Mouse (Mus musculus) T-helper 1 cell (primary cell): Measurements from ENCODE around the gene Tmem181a.
"Not testable (repeated sequence)": the region's sequence is repeated elsewhere in the genome, so short reads cannot be mapped to it uniquely, and the experiment has no call there.

Experiments
- in situ Hi-C: fragments of 300-600 bp; cut with MboI, MseI; formaldehyde crosslinking; loops from one replicate; pipeline ENCODE4 v1.15.1; 2025; ENCODE audit warnings: high pct_unique_total_duplicates

Tmem181a gene

DNA sequence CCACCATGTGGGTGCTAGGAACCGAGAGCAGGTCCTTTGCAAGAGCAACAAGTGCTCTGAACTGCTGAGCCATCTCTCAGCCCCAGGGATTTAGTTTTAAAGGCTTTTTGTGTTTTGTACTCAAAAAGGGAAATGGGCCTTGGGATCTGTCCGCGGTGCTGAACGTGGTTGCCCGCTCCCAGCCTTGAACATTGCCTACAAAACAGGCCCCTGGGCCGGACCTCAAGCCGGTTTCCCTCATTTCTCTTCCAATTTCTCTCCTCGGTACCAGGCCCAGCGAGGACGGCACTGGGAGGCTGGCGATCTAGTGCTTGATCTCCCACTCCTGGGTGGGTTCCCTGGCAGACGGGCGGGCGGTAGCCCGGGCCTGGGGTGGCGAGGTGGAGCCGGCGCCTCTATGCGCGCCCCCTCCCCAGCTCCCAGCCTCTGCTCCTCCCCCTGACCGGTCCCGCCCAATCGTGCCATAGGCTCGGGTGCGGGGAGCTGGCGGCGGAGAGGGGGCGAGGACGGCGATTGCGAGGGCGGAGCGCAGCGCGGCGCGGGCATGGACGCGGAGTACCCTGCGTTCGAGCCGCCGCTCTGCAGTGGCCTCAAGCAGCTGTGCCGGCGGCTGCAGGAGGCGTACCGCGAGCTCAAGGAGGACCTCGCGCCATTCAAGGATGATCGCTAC, at the start of gene Tmem181a:
Gene Tmem181a (plus strand): TSS at position 461 of the 670 bp plus-strand sequence.
- in situ Hi-C loops: loop anchor here (5.0 kb wide), 1 partner anchor 236 kb away; no protein-coding TSS in a partner anchor

DNA sequence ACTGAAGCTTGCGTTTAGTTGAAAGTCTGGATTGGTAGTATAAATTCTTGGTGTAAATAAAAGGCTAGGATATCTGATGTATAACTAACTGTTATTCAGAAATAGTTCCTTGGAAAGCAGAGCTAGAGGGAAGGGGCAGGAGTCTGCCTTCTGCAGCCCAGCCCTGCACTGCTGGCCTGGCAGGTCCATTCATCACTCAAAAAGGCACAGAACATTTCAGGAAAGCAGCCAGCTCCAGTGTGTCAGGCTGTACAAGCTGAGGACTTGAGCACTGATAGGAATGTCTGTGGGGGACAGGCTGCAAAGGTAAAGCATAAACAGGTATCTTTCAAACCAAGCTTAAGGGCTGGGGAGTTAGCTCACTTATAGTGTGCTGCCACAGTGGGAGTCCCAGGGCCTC, 44.9 kb upstream of the Tmem181a start:
- in situ Hi-C loops: loop anchor here (10.0 kb wide), 3 partner anchors 153 to 1893 kb away; no protein-coding TSS in a partner anchor

DNA sequence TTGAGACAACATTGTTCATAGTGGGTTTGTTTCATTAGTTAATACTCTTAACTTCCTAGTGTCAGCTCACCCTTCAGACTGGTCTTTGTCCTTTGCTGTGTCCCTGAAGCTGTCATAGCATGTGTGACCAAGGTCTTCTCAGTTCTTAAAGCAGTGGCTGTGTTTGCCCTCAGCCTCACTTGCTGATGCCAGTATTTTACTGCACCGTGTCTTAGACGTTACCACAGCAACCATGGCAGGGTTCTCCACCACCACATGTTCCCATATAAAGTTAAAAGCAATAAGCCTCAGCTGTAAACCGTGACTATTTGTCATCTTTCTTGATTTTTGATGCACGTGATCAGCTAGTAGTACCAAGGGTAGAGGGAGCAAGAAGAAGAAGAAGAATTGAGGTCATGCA, 41.0 kb upstream of the Tmem181a start:
- in situ Hi-C loops: loop anchor here (10.0 kb wide), 3 partner anchors 149 to 1889 kb away; no protein-coding TSS in a partner anchor

DNA sequence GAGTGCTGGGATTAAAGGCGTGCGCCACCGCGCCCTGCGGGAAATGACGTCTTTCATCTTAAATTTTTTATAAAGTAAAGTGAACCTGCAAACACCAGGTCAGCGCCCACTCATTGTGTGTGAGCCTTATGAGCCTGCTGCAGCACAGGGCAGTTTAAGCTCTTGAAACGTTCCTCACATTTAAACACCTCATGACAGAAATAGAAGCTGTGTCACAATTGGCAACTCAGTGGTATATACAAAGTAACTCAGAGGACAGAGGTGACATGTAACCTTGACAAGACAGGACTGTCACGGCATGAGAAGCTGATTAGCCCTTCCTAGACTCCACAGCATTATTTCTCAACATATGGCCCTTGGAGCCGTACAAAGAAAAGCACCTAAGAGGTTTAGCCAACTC, 40.1 kb upstream of the Tmem181a start:
- in situ Hi-C loops: loop anchor here (10.0 kb wide), 3 partner anchors 148 to 1888 kb away; no protein-coding TSS in a partner anchor

DNA sequence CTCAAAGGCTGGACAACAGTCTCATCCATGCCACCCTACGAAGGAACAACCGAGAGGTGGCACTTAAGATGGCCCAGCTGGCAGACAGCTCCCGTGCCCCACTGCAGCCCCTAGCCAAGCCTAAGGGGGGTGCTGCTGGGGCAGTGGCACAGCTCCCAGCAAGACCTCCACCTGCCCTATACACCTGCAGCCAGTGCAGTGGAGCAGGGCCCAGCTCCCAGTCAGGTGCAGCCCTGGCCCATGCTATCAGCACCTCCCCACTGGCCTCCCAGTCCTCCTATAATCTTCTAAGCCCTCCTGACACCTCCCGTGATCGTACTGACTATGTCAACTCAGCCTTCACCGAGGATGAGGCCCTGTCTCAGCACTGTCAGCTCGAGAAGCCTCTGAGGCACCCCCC, 24.0 kb upstream of the Tmem181a start:
- in situ Hi-C loops: not testable (repeated sequence)

DNA sequence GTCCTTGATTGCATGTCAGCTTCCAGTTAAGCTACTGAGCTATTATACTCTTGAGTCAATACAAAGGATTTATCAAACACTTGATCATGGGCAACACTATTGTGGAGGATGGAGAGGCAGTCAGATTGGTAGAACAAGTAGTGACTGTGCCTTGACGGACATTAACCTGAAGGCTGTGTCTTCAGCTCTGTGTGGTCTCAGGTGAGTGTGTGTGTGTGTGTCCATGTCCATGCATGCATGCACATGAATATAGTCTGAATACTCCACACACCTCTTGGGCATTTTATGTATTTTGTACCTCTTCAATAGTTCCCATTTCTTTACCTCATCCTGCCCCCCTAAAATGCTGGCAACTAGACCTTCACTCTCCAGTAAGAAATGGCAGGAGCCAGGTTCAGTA, 5.4 kb upstream of the Tmem181a start:
- in situ Hi-C loops: loop anchor here (5.0 kb wide), 1 partner anchor 71 kb away; no protein-coding TSS in a partner anchor

DNA sequence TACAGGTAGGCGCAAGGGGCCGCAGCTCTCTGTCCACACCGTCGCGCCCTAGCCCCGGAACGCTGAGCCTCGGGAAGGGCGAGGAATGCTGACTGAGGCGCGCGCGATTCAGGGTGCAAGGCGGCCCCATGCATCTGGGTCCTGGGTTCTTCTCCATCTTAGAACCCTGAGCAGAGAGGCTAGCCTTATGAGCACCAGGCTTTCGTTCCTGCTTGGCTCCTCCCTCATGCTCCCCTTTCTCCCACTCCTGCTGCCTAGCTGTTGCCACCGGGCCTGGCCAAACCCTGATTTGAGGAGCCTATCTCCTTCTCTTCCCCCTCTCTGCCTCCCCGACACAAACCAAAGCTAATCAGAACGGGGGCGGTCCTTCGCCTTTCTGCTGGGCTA, 403 bp downstream of the Tmem181a start:
- in situ Hi-C loops: loop anchor here (5.0 kb wide), 1 partner anchor 235 kb away; no protein-coding TSS in a partner anchor

DNA sequence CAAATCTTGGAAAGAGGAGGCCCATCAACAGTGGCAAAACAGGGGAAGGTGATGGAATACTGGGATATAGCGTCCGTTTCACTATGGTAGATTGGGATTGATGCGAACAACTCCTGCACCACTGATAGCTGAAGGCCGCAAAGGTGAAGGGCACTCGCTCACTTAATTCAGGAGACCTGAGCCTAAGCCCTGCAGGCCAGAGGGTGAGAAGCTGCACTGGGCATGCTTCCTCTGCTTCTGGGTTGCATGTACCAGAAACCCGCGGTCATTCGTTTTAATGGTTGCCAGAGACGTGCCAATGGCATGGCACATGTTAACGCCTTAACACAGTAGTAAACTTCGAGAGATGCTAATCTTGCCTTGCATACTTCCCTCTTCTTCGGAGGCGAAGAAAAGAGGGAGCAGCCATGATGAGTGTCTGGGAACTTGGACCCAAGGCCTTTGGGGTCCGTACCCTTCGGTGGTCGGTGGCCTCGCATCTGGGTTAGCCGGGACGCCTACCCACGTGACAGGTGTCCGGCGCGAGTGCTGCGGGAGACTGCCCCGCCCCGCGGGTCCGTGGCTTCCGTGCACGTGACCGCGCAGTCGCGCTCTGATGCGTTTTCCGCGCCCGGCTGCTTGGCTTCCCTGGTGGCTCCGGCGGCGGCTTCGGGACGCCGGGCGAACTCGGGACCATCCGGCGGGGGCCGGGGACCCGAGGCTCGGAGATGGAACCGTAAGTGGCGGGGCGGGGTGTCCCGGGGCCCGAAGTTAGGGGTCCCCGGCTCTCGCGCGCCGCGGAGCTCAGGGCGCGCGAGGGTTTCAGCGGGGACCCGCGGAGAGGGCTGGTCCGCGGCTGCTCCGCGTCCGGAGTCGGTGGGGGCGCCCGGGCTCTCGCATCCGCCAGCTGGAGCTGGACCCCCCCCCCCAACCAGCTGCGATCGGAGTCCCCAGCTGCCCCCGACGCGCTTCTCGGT, 13.5 kb downstream of the Tmem181a start:
- in situ Hi-C loops: loop anchor here (5.0 kb wide), 1 partner anchor 207 kb away; no protein-coding TSS in a partner anchor

DNA sequence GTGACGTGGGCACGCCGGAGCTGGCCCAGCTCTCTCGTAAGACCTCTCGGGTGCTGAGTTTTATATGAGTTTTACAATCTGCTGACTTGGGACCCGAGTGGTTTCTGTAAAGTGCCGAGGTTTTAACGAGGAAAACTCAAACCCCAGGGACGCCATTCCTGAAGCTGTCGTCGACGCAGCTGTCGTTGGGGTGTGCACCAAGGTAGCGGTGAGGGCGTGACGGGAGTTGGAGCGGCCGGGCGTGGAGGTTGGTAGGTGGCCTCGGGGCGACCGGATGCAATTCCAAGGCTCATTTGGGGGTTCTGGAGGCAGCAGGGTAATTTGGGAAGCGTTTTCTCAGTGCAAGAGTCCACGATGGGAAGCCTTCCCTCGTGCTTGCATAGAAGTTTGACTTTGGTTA, 14.2 kb downstream of the Tmem181a start:
- in situ Hi-C loops: loop anchor here (5.0 kb wide), 1 partner anchor 206 kb away; no protein-coding TSS in a partner anchor

DNA sequence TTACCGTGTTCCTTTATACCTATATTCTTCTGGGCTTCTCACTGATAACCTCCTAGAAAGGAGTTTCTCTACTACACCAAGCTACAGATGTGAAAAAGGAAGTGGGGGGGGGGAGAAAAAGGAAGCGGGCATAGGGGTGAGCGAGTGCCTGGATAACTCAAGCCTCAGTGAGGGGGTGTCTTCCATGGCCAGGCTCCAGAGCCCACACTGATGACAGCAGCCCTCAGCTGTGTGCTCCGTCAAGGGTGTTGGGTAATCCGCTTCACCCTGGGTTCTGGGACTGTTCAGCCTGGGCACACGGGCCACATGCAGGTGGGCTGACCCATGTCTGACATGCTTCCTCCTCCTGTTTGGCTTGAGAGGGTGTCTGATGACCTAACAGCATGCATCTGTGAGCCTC, 15.3 kb downstream of the Tmem181a start:
- in situ Hi-C loops: loop anchor here (5.0 kb wide), 1 partner anchor 205 kb away; no protein-coding TSS in a partner anchor

DNA sequence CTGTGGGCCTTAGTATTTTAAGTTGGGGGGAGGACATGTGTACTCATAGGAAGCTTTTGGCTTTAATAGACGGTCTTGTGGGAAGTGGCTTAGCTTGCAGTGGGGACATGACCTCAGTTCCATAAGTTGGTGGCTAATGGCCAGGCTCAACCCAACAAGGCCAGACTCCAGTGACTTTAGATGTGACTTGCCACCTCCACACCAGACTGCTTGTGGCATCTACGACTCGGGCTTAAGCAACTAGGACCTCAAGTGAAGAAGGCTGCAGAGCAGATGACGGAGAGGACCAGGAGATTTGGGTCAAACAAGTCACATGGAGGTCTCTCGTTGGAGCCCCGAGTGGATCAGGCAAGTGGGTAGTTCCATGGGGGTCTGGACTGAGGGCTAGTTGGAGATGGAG, 18.0 kb downstream of the Tmem181a start:
- in situ Hi-C loops: loop anchor here (5.0 kb wide), 1 partner anchor 203 kb away; no protein-coding TSS in a partner anchor

DNA sequence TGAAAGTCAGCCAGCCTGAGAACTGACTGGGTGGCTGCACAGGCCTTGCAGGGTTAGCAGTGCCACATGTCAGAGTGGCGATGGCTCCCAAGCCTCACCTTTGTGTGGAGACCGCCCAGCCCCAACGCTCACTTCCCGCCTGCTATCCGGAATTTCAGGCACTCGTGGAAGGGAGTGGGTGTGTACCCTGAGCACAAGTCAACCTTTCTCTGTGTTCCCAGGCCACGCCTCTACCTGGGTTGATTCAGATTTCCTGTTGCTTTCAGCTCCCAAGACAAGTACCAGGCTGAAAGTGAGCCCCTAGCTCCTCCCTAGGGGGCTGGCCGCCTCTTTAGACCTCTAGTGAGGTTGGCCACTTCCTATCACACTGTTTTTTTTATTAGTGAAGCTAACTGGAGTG, 22.5 kb downstream of the Tmem181a start:
- in situ Hi-C loops: not testable (repeated sequence)

DNA sequence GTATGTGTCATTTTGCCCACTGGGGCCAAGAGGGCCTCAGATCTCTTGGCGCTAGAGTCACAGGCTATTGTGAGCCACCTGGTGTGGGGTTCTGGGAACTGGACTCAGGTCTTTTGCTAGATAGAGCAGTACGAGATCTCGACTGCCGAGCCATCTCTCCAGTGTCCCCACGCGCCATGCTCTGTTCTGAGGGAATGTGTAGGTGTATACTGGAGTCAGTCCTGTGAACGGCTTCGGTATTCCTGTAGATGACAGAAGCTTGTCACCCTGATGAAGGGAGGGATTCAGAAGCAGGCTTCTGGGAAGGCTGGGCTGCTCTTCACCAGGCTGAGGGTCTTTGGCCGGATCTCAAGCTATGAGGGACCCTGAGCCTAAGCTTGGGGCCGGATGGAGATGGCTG, 23.1 kb downstream of the Tmem181a start:
- in situ Hi-C loops: not testable (repeated sequence)

DNA sequence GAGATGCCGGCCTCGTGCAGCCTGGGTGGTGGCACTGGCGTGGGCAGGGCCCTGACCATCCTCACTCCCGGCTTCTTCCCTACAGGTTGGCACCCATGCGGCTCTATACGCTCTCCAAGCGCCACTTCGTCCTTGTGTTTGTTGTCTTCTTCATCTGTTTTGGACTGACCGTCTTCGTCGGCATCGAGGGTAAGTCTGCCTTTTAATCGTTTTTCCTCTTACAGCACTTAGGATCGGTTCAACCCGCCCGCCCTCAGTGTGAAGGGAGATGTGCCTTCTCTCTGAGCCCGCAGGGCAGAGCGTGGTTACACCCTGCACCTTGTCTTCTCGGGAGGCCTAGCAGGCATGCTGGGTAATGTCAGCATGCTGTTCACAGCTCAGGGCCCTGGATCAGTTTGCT, 23.9 kb downstream of the Tmem181a start:
- in situ Hi-C loops: not testable (repeated sequence)

DNA sequence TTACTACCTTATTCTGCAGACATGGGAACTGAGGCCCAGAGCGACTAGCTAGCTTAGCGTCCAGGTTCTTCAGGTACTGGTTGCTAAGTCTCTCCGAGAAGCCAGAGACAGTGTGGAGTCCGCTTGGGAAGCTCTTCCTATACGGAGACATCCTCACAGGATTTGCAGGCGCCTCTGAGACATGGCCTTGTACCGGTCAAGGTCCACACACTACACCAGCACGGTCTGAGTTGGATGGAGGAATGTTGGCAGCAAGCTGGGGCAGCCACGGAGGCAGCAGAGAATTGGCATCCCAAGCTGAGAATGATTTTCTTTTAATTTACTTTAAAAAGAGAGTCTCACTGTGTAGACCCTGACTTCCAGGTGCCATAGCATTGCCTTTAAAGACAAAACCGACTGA, 26.5 kb downstream of the Tmem181a start:
- in situ Hi-C loops: not testable (repeated sequence)

DNA sequence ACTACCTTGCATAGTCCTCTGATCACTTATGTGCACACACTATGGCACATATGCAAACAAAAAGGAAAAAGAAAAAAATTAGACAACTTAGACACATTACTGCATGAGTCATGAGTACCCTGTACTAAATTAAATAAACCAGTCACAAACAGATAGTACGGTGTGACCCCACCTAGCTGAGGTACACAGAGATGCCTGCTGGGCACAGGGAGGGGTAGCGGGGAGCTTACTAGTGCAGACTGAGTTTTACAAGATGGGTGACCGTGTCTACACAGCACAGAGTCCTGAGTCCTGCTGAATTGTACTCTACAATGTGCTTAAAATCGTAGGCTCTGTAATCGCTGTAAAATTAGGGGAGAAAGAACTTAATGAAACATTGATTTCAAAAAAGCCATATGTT, 29.5 kb downstream of the Tmem181a start:
- in situ Hi-C loops: not testable (repeated sequence)

DNA sequence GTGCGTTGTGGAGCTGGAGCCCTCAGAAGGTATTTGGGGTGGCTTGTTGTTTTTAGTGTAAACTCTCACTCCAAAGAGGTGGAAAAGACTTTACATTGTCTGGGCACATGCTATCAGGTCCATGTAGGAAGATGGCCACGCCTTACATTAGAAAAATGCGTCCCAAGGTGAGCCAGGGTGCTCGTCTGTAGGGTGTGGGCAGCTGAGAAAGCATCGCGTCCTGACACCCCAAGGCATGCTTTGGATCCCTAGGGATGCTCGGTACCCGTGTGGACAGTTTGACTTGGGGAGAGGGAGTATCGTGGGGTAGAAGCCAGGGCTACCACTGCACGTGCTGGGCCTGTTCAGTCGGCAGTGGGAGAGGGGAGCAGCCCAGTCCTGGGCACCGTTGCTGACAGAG, 32.4 kb downstream of the Tmem181a start:
- in situ Hi-C loops: not testable (repeated sequence)

DNA sequence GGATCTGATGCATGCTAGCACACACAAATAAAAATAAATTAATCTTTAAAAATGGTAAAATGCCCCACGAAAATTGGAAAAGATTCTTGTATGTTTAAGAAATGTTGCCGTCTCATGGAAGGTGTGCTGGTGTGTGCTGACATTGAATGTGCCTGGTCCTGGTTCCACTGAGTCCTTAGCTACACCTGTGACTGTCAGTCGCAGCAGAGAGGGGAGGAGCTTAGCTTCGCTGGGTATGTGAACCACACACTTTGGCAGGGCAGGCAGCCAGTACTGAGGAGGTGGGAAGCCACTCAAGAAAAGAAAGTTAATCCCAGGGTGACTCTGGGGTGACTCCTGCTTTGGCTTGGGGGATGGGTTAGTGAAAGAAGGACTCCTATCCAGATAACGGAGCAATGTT, 37.2 kb downstream of the Tmem181a start:
- in situ Hi-C loops: loop anchor here (5.0 kb wide), 1 partner anchor 163 kb away; no protein-coding TSS in a partner anchor

DNA sequence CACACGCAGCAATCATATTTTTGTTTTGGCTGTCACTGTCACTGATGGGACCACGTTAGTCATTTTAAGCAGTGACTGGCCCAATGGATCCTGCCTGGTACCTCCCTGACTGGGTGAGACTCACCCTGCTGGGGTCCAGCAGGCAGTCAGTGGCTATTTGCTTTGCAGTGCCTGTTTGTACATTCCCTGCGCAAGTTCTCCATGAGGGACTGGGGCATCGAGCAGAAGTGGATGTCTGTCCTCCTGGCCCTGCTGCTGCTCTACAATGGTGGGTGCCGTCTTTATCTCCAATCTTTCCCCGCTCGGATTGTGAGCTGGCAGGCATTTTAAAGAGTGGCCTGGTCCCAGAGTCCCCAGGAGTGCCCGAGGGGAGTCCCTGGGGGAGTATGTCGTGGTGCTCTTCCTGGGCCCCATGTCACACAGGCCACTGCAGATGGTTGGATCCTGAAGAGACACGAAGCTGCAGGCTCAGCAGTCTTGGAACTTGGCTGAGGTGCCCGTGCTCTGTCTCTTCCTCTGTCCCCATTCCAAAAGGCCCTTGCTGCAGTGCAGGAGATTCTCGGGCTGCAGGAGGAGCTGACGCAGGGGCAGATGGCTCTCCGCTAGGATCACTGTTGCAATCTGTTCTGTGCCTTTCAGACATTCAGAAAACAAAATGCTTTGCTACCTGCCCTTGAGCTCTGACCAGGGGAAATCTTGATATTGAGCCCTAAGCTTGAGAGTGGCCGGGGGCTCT, 40.6 kb downstream of the Tmem181a start:
- in situ Hi-C loops: not testable (repeated sequence)

DNA sequence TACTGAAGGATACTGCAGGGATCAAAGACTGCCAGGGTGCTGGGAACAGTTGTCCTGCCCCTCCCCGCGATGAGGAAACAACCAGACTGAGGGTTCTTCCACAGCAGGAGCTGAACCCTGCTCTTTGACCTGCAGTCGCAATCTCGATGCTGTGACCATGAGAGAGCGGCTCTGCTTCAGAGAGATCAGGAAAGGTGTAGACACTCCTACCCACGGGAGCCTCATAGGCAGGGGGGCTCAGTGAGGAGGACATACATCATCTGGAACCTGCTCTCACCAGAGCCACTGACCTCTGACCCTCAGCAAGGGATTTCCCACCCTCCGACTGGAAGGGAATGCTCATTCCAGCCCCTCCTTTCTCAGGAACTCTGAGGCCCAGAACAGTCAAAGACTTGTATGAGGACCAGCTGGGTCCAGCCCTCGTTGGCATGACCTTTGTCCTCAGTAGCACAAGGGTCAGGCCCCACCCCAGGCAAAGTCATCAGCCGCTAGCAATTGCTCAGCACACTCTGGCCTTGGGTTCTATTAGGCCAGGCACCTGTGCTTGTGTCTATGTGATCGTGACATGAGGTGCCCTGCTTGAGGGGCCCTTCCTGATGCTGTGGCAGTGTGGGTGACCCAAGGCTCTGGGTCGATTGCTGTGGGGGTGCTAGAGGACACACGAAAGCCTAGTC, 43.7 kb downstream of the Tmem181a start:
- in situ Hi-C loops: loop anchor here (5.0 kb wide), 1 partner anchor 317 kb away; no protein-coding TSS in a partner anchor

DNA sequence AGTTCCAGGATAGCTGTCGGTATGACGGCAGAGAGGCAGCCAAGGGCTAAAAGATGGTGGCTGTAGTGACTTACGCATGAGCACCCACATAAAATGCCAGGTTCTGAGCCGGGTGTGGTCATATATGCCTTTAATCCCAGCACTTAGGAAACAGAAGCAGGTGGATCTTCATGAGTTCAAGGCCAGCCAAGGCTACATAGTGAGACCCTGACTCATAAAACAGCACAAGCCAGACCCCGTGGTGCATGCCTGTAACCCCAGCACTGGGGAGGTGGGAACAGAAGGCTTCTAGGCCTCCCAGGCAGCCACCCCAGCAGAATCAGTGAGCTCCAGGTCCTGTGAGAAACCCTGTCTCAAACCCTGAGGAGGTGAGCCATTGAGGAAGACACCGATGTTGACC, 48.2 kb downstream of the Tmem181a start:
- in situ Hi-C loops: loop anchor here (5.0 kb wide), 1 partner anchor 312 kb away; no protein-coding TSS in a partner anchor
